Mouse (Mus musculus) G1E-ER4 (cell line): Measurements from ENCODE around the gene Fgfr2. TPM values are rescaled to one million over a fixed set of nuclear protein-coding genes. Genes with fewer than 3 reads are reported as not detected.

Experiments used
- GATA1 ChIP-seq: IDR thresholded peaks from one replicate; pipeline ENCODE4 v1.8.0; 2012; ENCODE audit warnings: low read length, inconsistent platforms
- polyA plus RNA-seq: library from polyadenylated mRNA; stranded (reverse); fragments of >175 nt; gene quantifications from 2 replicates; pipeline ENCODE4 v1.2.3, GENCODE M21; 2012

The Fgfr2 gene
- polyA plus RNA-seq, 1 experiment, result not detected

DNA sequence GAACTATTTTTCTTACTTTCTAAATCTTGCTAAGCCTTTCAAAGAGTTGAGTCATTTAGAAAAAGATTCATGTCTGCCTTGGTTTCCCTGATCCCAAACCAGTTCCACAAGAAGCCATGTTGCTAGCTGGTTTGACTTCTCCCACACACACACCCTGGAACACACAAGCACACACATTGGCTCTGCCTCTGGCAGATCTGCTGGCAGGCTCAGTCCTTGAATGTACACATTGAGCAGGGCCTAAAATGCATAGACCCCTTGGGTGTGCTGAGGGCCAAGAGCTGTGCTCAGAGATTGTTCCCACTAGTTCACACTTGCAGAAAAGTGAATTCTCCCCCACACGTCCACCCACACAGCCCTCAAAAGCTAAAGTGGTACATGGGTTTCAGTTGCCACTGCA is 1164.4 kb downstream of the Fgfr2 start:
- no peak for TF ChIP-seq GATA1

DNA sequence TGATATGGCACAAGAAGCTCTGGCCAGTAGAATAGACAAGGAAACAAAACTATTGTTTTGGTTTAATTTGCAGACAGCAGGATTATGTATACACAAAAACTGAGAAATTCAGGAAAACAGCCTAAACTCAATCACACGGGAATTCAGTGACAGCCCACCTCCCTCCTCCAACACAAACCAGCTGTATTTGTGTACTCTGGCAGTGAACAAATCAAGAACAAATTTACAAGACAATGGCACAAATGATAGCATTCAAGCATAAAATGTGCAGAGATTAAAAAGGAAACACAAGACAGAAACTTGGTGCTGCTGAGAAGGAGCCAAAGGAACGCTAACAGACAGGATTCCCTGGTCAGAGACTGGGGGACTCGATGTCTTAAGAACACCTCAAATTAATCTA is 1169.7 kb downstream of the Fgfr2 start:
- TF ChIP-seq GATA1, result no peak

DNA sequence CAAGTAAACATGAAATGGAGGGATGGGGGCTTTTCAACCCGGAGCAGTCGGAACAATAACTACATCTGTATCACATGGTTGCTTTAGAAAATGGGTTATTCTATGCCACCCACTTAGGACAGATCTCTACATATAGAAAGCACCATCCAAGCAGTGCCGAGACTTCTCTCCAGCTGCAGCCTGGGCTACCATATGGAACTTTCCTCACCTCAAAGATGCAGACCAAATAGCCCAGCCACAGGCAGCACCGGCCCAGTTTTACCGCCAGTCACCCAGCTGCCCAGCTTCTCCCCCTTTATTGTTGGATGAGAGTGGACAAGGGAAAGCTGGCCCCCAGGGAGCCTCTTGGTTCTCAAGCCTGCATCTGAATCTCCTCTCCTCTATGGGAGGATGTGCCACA is 1172.0 kb downstream of the Fgfr2 start:
- TF ChIP-seq GATA1, result no peak

DNA sequence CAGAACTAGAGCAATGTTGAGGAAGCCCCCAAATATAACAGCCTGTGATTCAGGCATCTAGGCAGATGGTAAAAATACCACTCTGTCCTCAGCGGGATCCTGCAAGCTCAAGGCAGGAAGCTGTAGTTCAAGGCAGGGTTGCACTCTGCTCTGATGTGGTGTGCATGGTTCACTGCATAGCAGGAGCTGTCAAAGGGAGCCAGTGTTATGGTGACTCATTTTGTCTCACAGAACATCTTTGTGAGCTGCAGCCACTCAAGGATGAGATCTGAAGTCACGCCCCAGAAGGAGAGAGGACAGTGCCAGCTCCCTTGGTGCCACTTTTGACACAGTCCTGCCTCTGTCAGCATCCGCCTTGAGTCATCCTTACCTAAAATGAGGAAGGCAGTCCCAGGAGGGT is 1185.5 kb downstream of the Fgfr2 start:
- TF ChIP-seq GATA1, result no peak

DNA sequence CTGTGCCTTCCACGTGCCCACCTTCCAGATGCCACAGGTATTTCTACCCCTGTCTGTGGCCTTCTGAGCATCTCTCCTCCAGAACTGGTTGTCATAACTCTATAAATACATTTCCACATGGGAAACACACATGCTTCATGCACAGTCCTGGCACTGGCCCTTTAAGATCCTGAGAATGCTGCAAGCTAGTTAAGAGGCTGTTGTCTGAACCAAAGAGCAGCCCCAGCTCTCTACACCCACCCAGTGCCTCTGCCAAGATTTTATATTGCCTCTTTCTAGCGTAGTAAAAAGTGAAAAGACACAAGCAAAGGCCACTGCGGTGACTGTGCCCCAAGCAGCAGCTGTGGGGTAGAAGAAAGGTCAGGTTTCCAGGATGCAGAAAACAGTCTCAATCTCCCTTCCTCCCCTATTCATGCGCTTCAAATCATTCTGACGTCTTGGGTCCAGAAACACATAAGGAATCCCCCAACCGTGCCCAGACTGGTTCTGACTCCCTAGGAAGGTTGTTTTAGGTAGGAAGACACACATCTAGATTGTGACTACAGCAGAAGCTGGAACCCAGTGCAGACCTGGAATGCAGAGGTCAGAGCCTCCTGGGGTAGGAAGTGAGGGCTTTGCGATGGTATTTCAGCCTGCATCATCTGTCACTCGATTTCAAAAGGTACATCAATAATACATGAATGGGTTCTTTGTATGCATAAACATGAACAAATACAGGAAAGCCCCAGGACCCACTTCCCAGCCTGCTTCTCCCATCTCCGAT is 1195.7 kb downstream of the Fgfr2 start:
- no peak for TF ChIP-seq GATA1

DNA sequence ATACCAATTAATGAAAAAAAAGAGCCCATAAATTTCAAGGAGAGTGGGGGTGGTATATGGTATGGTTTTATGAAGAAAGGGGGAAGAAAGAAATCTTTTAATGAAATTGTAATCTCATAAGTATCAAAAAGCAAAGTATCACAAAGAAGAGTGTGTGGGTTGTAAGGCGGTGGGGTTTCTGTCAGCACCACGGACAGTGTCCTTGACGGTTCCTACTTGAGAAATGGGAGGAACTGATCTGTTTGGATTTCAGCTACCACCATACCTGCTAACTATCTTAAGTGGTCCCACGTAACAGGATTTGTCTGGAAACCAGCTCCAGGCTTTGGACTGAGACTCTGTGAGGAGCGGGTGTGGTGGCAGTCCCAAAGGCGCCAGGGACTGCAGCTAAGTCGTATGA is 1205.8 kb downstream of the Fgfr2 start:
- no peak for TF ChIP-seq GATA1

DNA sequence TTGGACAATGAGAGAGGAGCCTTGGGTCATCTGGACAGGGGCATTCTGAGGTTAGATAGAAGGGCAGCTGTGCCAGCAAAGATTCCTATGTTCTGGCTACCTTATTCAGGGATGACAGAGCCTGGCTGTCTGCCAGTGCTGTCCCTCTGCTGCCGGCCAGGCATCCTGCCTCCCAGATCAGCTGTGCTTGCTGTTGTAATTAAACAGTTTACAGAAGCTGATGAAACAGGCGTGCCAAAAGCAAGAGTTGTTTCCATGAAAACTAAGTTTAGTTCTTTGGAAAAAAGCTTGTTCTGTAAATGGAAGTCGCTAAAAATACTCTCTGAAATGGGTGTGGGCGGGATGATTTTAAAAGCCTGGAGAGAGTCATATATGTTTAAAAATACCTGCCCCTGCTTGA is 1213.5 kb downstream of the Fgfr2 start:
- TF ChIP-seq GATA1, result no peak

DNA sequence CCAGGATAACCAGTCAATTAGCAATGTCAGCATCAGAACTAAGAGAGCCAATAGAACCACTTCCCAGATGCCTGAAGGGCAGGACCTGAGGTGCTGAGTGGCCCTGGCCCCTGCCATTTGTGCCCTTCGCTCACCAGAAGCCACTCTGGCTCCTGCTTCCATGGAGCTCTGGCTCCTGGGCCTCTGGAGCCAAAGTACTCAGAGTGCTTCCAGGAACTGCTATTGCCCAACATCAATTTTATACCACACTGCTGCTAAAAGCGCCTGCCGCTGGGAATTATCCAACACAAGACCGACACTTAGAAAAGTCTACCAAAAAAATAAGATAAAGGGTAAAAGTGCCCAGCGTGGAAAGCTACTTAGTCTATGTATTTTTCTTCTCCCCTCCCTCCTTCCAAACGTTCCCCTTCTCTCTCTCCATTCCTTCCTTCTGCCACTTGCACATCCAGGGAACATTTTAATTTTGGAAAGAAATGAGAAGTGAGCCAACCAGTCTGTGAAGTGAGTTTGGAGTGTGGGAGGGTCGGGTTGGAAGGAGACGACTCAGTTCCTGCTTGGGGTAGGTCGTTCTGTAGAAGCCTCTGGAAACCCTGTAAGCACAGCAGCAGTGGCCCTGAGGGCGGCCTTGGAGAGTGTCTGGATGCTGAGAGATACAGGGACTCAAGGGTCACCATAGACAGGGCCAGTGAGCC is 1216.5 kb downstream of the Fgfr2 start:
- TF ChIP-seq GATA1, result no peak

DNA sequence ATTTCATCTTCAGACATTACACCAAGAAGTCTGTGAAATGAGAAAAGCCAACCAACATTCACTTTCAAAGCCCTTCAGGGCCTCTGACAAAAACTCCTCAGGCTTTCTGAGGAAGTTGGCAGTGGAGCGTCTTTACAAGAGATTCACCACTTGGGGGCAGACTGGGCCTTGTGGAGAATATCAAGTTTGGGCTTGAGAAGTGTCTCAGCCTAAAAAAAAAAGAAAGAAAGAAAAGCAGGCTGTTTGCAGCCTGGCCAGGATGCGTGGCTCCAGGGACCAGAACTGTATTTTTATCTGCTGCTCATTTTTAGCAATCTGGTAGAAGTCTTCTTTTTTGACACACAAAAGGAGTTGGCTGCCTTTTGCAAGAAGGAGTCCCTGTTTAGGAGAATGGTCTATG is 1223.8 kb downstream of the Fgfr2 start:
- no peak for TF ChIP-seq GATA1

DNA sequence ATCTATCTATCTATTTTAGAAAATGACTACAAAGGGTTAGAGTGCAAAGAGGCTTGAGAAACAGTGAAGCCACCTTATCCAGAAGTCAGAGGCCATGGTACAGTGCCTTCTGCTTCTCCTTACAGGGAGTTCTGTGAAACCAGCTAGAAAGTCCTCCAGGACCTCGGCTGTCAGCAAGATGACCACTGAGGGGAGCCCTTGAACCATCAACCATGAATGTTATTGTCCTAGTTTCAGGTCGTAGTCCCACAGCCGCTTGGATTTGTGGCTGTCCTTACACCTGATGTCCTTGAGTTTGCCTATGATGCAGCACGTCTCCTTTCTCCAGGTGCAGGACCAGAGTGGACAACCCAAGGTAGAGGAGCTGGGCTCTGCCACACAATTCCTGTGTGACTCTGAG is 1225.9 kb downstream of the Fgfr2 start:
- no peak for TF ChIP-seq GATA1

DNA sequence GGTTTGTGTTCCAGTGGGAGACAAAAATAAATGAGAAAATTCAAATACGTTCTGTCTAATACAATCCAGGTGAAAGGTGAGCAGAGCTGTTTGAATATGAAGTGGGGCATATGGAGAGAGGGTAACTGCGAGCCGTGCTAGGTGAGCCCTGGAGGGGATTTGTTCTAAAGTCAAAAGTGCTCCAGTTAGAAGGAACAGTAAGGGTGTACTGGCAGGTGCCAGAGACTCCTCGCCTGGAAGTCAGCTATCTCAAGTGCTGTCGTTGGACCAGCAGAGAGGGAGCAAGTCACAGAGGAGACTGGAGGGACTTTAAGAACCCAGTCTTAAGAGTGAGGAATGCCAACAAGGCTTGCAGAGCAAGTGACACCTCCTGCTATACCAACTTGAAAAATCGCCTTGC is 1240.3 kb downstream of the Fgfr2 start:
- TF ChIP-seq GATA1, result no peak

DNA sequence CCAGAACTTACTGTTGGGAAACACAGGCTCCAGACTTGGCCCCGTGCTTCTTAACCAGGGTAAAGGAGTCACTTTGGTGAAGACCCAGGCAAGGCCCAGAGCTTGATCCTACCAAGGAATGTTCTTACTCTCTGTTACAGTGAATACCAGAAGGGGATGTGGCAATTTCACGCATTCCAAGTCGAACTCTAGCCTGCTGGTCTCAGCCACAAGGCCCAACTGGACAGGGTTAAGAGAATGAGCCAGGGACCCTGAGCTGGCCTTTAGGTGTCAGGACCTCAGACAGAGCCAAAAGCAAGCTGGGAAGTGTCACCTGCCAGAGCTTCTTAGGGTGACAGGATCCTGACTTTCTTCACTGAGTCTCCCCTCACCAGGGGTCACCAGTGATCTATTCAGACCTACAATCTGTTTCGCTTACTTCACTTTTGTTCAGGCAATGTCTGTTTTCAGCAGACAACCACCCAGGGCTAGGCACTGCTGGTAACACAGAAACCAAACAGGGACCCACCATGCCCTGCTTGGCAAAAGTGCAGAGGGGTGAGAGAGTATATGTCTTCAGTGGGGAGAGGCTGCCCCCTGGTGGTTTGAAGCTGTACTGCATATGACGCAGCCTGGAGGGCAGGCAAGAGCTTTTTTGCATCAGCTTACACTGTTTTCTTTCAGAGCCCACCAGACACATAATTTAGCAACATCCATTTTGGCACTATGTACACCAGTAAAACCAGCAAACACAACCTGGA is 1241.1 kb downstream of the Fgfr2 start:
- no peak for TF ChIP-seq GATA1

DNA sequence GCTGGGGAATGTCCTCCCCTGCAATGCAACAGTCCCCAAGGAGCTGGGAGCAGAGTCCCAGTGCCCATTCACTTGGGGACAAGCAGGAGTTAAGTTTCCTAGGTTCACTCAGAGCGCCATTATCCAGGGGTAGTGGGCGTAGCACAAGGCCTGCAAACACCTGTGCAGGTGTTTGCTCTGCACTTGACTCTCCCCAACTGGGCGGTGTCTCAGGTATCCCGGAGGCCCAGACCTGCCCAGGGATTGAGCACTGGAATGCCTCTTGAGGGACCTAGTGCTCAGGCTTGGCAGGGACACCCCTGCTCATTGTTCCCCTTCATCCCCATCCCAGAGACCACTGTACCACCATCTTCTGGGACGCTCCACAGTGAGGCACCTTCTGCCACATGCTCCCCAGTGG is 1243.0 kb downstream of the Fgfr2 start:
- no peak for TF ChIP-seq GATA1

DNA sequence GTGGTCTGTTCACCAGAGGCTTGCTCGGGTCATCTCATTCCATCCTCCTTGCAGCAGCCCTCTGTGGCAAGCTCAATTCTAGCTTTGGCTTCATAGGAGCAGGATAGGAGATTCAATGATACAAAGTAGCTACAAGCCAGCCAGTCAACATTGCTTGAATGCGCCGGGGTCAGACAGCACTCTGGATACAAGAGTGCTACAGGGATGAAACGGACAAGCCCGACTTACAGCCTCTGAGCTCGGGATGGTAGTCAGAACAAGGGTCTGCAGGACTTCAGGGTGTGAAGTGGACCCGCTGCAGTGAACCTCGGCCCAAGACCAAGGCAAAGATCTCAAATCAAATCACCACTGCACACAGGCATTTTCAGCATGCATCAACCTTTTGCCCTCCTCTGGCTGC is 1244.3 kb downstream of the Fgfr2 start:
- TF ChIP-seq GATA1, result no peak

DNA sequence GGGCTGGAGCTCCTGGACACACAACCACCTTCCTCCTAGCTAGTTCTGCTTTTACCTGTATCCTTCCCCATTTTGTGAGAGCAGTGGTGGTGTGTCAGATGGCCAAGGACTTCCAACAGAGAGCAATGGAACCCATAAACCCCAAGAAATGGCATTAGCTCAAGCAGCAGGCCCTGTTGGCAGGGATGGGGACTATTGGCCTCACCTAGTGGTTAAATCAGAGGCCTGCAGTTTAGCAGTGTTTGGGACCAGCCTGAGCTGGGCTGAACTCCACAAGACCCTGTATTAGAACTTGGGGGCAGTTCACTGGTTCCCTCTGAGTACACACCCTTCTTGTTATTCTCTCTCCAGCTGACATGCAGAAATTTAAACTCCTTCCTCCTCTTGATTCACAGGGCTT is 1262.0 kb downstream of the Fgfr2 start:
- no peak for TF ChIP-seq GATA1

DNA sequence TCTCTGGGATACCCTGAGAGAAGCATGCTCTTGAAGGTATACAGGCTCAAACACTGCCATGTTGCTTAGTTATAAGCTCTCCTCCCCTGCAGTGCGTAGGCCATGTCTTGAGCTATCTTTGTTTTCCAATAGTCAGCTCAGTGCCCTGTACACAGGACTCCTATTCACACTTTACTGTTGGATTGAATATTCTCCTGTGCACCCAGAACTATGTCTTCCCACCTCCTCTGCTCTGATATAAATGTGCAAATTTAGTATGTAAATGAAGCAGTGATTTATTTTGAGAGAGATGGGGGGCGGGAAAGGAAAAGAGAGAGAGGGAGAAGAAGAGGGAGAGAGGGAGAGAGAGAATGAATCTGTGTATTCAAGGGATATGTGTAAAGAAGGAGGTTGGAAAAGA is 1267.5 kb downstream of the Fgfr2 start:
- TF ChIP-seq GATA1, result no peak
